Mouse (Mus musculus): ENCODE results near the gene Hist1h2ae.
"Not testable (repeated sequence)": the region's sequence is repeated elsewhere in the genome, so short reads cannot be mapped to it uniquely, and the experiment has no call there.

Gene Hist1h2ae

DNA sequence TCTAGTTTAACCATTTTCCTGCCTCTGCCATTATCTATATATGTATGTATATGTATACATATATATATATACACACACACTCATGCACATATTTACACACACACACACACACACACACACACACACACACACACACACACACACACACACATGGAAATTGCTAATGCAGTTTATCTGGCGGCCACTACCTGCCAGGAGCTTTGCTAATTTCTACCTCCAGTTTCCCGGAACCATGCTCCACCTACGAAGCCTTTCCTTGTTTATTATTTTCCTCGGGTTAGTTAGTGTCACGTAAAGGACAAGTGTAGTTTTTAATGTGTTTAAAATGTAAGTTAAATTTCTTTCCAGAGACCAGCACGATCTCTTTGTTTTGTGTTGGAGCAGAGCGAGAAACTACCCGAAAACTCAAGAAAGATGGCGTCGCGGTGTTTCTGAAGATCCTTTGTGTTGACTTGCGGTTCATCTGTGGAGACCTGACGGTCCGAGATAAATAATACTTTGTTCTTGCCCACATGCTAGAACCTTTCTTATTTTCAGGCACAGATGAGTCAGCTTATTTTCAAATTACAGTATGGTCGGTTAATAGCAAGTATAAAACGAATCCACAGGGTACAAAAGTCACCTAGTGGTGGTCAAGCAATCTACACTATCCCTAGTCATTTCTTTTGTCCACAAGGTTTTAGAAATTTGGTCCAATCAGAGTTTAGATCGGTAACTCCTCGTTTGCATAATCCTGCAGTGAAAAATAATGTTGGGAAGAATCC is 8.1 kb downstream of the Hist1h2ae start:
- DNase-seq (ENCODE audit: low read depth, low spot score), result peak; percentile 82

DNA sequence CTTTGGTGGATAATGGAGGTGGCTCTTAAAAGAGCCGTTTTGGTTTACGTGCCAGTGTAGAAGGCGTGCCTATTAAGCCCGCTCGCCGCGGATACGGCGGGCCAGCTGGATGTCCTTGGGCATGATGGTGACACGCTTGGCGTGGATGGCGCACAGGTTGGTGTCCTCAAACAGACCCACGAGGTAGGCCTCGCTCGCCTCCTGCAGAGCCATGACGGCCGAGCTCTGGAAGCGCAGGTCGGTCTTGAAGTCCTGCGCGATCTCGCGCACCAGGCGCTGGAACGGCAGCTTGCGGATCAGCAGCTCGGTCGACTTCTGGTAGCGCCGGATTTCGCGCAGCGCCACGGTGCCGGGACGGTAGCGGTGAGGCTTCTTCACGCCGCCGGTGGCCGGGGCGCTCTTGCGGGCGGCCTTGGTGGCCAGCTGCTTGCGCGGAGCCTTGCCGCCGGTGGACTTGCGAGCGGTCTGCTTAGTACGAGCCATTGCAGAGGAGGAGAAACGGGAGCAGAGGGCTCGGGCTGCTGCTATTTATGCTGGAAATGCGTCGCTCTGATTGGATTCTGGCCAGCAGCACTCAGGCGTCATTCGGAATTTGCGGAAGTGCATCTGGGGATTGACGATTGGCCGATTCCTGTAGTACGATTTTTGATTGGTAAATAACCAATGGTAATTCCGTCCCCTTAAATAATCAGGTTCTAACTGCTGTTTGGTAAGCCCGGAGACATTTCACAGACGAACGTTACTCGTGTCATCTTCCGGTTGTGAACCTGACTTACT is 8.9 kb downstream of the Hist1h2ae start, which contains the start of gene Hist1h3e:
Gene Hist1h3e (minus strand): TSS at position 487 of the 777 bp plus-strand sequence.
- peak; percentile 98 for DNase-seq (ENCODE audit: low read depth, low spot score)

DNA sequence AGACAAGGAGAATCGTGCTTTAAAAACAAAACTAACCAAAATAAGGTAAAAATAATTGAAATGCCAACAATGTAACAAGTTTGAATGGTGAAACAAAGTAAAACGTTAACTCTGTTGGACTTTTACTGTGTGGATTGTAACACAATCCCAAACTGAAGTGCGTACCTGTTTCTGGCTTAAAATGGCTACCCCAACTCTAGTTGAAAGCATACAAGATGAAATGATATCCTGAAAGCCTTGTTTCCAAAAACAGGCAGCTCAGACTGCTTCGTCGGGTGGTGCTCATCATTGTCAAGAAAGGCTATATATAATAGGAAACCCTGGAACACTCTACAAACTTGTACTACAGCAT is 9.5 kb downstream of the Hist1h2ae start:
- DNase-seq (ENCODE audit: low read depth, low spot score), result not testable (repeated sequence)

DNA sequence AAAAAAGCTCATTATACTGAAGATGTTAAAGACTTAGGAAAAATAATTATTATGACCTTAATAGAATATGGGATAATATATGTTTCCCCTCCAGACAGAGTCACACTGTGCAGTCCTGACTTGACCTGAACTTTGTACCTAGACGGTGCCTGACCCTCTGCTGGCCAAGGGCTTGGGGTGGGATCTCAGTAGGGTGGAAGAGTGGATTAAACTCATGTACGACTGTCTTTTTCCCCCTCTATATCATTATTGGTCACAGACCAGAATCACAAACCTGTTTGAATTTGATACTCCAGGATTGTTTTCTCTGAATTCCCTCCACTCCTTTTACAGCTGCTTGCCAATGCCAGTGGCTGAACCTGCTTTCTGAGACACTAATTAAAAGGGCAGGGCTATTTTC is 10.3 kb downstream of the Hist1h2ae start:
- DNase-seq (ENCODE audit: low read depth, low spot score), result not testable (repeated sequence)

DNA sequence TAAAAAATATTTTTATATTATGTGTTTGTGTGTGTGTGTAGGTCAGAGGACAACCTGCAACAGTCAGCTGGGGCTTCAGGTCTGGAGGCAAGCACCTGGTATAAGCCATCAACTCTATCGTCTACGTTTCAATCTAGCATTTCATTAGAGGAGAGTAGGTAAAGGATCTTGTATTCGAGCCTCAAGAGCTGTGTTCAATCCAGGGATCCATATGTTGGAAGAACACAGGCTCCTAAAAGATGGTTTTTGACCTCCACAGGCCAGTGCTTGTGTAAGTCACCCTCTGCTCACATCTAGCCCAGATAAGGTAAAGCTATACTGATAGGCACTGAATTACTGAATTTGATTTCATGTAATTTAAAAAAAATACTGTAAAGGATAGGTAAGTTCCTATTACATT is 14.1 kb downstream of the Hist1h2ae start:
- DNase-seq (ENCODE audit: low read depth, low spot score), result no peak

DNA sequence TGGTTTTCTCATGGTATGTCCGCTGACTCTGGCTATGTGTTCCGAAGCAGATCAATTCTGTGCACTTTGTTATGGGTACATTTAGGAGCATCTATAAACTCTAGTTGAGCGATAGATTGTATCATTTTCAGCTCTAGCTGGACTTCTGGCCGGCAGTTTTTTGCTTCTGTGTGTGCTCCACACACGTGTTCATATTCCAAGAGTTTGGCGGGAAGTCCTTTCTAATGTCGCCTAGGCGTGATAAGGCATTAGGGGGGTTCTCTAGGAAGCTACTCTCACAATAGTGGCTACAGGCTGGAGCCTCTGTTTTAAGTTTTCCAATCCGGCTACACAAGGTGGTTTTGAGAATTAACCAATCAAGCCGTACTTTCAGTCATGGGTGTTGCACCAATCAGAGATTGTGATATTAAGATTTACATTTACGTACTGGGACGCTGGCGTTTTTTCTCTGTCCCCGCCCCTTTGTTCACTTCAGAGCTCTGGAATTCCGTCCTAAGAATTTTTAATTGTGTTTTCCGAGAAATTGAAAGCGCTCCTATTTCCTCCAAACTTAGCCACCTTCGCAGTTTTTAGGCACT is 15.1 kb downstream of the Hist1h2ae start:
- peak; percentile 92 for DNase-seq (ENCODE audit: low read depth, low spot score)

DNA sequence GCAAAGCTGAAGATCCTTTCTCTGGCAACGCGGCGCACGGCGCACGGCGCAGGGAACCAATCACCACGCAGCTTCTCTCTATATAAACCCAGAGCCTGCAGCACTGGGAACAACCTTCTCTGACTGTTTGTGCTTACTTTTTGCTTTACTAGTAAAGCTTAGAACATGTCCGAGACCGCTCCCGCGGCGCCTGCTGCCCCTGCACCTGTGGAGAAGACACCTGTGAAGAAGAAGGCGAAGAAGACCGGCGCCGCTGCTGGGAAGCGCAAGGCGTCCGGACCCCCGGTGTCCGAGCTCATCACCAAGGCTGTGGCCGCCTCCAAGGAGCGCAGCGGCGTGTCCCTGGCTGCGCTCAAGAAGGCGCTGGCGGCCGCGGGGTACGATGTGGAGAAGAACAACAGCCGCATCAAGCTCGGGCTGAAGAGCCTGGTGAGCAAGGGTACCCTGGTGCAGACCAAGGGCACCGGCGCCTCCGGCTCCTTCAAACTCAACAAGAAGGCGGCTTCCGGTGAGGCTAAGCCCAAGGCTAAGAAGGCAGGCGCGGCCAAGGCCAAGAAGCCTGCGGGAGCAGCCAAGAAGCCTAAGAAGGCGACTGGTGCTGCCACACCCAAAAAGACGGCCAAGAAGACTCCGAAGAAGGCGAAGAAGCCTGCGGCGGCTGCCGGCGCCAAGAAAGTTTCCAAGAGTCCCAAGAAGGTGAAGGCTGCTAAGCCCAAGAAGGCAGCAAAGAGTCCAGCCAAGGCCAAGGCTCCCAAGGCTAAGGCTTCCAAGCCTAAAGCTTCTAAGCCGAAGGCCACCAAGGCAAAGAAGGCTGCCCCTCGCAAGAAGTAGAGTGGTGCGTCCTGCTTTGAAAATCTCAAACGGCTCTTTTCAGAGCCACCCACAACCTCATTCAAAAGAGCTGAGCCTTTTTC is 15.8 kb downstream of the Hist1h2ae start:
- DNase-seq (ENCODE audit: low read depth, low spot score), result peak; percentile 88

DNA sequence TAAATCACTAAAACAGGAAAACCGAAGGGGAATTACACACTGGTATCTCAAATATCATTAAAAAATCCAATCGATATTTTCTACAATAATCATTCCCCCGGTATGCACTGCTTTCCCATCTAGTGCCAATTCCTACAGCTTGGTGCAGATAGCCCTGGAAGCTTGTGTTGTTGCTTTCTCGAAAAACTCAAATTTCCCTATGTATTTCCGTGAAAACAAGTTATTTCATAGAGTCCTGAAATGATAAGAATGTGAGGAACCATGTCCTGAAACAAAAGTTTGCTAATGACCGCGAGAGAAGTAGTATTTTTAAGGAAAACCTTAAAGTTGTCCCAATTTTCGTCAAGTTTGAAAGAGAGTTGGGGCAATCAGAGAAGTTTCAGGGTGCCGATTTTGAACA is 16.6 kb downstream of the Hist1h2ae start:
- DNase-seq (ENCODE audit: low read depth, low spot score), result no peak

DNA sequence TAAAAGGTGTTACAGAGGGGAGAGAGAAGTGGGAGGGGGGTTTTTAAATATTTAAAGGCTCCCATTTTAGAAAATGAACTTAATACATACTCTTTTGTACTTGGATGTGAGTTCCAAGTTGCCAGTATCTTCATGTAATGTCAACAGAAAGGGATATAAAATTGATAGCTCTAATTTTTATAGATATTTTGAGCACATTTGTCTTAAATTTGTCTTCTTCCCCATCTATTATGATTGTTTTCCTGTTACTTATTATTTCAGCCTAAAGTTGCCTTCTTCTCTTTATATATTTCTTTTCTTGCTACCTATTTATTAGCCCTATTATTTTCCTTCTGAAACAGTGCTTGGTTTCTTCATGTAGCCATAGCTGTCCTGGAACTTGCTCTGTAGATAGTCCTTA is 18.1 kb downstream of the Hist1h2ae start, which contains the start of gene Hist1h1d:
Gene Hist1h1d (plus strand): TSS at position 301 of the 400 bp plus-strand sequence.
- no peak for DNase-seq (ENCODE audit: low read depth, low spot score)

DNA sequence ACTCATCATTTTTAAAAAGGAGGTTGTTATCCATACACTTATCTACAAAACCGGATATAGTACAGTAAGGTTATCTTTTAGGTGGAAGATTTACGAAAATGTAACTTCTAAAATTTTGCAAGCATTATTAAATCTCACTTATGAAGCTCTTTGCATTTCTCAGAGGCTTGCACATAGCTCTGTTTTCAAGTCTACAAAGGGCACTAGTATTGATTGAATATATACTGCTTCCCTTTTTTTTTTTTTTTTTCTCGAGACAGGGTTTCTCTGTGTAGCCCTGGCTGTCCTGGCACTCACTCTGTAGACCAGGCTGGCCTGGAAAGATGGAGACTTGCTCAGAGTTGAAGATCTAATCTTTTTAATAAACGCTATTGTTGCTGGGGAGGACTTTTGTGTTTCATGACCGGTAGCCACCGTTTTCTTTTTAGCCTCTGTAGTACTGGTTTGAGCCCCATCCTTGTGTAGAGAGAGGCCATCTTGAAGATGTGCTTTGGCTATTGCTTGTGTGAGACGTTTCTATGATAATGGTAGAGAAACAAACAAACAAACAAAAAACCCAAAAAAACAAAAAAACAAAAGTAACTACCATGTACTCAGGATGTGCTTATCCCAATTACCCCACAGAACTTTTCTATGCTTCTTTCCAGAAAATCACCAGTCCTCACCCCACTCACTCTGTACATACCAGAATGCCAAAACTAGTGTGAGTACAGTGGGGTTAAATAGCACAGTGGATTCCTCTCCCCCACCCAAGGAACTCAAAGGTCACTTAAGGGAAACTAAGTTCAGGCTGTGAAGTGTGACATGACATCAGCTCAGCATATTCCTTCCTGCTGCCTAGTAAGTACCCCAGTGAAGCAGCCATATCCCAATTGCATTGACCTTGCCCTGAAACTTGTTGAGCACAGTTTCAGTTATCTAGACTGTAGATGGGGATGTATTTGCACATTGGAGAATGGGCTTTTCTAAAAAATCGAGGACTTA is 18.8 kb downstream of the Hist1h2ae start:
- DNase-seq (ENCODE audit: low read depth, low spot score), result no peak

DNA sequence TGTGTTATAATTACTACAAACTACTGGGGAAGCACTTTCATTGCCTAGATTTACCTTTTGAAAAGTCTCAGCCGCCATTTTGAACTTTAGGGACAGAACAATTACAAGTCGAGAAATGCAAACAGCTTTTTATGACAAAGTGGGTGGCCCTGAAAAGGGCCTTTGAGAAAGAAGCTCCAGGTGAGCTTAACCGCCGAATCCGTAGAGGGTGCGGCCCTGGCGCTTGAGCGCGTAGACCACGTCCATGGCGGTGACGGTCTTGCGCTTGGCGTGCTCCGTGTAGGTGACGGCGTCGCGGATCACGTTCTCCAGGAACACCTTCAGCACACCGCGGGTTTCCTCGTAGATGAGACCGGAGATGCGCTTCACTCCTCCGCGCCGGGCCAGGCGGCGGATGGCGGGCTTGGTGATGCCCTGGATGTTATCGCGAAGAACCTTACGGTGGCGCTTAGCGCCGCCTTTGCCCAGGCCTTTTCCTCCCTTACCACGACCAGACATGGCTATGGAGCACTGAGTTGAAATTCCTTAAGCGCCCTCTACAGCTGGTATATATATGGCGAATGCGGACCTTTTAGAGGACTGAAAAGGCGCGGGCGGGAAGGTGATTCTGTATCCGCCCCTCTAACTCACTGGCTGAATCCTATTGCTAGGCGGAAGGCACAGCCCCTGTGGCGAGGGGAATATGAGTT is 19.7 kb downstream of the Hist1h2ae start, which contains the start of gene Hist1h4f:
Gene Hist1h4f (minus strand): TSS at position 503 of the 689 bp plus-strand sequence.
- DNase-seq (ENCODE audit: low read depth, low spot score), result peak; percentile 95

DNA sequence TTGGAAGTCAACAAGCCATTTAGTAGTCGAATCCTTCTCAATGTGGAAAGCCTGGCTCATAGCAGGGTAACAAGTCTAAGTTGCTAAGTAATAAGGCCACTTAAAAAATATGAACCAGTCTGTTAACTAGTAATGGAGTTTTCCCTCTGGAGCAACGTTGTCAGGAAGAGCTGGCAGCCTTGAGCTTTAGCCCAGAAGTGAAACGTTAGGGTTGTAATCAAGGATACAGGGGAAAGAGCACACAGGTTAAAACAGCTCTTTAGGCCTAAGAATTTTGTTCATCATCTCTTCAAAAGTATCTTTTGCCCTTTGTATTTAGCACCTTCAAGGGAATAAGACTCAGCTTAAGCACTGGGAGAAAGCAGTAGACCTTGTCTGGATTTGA is 20.3 kb downstream of the Hist1h2ae start:
- DNase-seq (ENCODE audit: low read depth, low spot score), result no peak

DNA sequence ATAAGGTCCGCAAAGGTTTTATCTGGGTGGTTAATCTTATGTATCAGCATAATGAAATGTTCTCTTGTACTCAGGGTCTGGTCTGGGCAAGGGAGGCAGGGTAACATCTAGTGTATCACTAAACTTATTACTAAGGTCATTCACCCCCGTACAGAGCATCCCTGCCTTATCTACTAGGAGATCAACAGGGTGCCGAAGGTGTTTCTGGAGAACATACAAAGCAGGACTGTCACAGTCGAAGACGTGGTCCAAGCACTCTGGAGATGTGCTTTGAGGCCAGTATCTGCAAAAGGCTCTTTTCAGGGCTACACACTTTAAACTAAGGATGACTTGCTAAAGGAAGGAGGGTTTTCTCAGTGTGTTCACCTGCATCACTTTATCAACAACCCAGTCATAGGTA is 24.3 kb downstream of the Hist1h2ae start:
- DNase-seq (ENCODE audit: low read depth, low spot score), result no peak

DNA sequence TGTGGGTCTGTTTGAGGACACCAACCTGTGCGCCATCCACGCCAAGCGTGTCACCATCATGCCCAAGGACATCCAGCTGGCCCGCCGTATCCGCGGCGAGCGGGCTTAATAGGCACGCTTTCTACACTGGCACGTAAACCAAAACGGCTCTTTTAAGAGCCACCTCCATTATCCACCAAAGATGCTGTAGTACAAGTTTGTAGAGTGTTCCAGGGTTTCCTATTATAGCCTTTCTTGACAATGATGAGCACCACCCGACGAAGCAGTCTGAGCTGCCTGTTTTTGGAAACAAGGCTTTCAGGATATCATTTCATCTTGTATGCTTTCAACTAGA is 26.3 kb downstream of the Hist1h2ae start:
- DNase-seq (ENCODE audit: low read depth, low spot score), result not testable (repeated sequence)

DNA sequence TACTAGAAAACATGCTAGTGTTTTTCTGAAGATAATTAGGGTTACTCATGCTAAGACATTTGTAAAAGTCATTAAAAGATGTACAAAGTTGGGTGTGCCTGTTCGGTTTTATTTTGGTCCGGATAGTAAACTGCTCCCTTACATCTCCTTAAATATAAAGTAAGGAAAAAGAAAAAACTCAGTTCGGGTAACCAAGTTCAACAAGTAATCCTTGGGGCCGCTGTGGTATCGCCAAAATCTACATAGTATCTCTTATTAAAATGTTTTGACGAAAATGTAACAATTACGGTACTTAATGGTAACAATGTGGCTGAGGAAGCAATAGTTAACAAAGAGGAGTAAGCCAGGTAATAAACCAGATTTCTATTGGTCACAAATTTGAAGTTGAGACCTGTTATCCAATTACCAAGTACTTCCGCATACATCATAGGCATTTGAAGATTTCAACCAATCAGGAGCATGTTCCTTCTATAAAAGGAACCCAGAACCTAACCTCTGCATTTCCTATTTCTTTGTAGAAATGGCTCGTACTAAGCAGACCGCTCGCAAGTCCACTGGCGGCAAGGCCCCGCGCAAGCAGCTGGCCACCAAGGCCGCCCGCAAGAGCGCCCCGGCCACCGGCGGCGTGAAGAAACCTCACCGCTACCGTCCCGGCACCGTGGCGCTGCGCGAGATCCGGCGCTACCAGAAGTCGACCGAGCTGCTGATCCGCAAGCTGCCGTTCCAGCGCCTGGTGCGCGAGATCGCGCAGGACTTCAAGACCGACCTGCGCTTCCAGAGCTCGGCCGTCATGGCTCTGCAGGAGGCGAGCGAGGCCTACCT is 26.8 kb downstream of the Hist1h2ae start, which contains the start of gene Hist1h3f:
Gene Hist1h3f (plus strand): TSS at position 88 of the 822 bp plus-strand sequence.
- peak; percentile 94 for DNase-seq (ENCODE audit: low read depth, low spot score)

DNA sequence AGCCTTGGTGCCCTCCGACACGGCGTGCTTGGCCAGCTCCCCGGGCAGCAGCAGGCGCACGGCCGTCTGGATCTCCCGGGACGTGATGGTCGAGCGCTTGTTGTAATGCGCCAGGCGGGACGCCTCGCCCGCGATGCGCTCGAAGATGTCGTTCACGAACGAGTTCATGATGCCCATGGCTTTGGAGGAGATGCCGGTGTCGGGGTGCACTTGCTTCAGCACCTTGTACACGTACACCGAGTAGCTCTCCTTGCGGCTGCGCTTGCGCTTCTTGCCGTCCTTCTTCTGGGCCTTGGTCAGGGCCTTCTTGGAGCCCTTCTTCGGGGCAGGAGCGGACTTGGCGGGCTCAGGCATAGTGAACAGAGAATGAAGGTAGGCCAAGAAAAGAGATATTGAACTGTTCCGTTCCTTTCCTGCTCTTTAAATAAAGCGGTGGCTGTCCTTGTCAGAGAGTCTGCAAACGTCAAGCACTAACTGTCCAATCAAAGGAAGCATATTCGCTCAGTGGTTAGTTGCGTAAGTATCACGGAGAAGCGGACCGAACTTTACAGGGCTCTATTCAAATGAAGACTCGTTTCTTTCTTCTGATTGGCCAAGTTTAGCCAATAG is 27.9 kb downstream of the Hist1h2ae start, which contains the start of gene Hist1h2bh:
Gene Hist1h2bh (minus strand): TSS at position 394 of the 609 bp plus-strand sequence.
- DNase-seq (ENCODE audit: low read depth, low spot score), result peak; percentile 92

DNA sequence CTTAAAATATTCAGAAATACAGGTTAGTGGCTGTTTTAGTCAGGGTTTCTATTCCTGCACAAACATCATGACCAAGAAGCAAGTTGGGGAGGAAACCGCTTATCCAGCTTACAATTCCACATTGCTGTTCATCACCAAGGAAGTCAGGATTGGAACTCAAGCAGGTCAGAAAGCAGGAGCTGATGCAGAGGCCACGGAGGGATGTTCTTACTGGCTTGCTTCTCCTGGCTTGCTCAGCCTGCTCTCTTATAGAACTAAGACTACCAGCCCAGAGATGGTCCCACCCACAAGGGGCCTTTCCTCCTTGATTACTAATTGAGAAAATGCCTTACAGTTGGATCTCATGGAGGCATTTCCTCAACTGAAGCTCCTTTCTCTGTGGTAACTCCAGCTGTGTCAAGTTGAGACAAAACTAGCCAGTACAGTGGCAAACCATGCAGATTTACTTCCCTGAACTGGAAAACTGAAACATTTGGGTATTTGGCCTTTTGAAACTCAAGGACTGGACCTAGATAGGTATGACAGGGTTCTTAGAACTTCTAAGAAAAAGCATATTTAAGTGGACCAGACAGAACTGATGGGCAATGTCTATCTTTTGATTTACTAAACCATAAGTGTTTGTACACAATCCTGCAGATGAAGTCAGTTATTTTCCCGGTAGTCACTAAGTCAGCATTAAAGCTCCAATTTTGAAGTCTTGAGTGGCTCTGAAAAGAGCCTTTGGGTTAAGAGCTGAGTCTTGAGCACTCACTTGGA is 28.6 kb downstream of the Hist1h2ae start:
- DNase-seq (ENCODE audit: low read depth, low spot score), result not testable (repeated sequence)
